Mouse (Mus musculus): ENCODE results near the gene March1. TPM values are rescaled to one million over a fixed set of nuclear protein-coding genes. Genes with fewer than 3 reads are reported as not detected.

Gene March1
- total and polyA plus RNA-seq, 3 experiments, result 0.04 TPM; not detected in 2

GRCm38 (mm10) chr8:66119294-66119693 is 501.6 kb downstream of the March1 start:
- Histone ChIP-seq H3K79me2 (ENCODE audit: control insufficient read depth, insufficient read depth, low read length, poor library complexity) (no peaks in the 10 kb centered on the region), H3K9ac (ENCODE audit: control insufficient read depth, low read depth, low read length, poor library complexity, severe bottlenecking) (no peak overlapping the region)

GRCm38 (mm10) chr8:66159648-66160047 is 541.9 kb downstream of the March1 start:
- Histone ChIP-seq H3K4me1 (ENCODE audit: control insufficient read depth in 1 of 2, insufficient read depth in 2 of 2, low read length in 2 of 2) (no peaks in the 10 kb centered on the region), H3K9me3 (replicated peaks; ENCODE audit: insufficient read depth, low read length) (no peaks in the 10 kb centered on the region), H3K36me3 (ENCODE audit: control insufficient read depth in 1 of 2, insufficient read depth in 2 of 2, low read length in 2 of 2) (no peaks in the 10 kb centered on the region), H3K27me3 (ENCODE audit: control insufficient read depth in 1 of 2, insufficient read depth in 2 of 2, low read length in 2 of 2) (no peaks in the 10 kb centered on the region), H3K79me2 (ENCODE audit: control insufficient read depth, insufficient read depth, low read length, poor library complexity) (no peaks in the 10 kb centered on the region), H3K9ac (ENCODE audit: control insufficient read depth, low read depth, low read length, poor library complexity, severe bottlenecking) (no peak overlapping the region), H3K4me3 (ENCODE audit: control insufficient read depth in 1 of 2, insufficient read depth in 1 of 2, low read depth in 2 of 2, low read length in 2 of 2) (no peak overlapping the region), H3K27ac (ENCODE audit: control insufficient read depth, low read depth, low read length) (no peak overlapping the region)
- DNase-seq (ENCODE audit: low read depth, low spot score), result no peak
- TF ChIP-seq USF2 (IDR thresholded peaks at IDR 0.05; ENCODE audit: borderline replicate concordance in 1 of 2, insufficient read depth in 1 of 2, low read depth in 1 of 2, low read length in 2 of 2) (no peak), ZNF384 (IDR thresholded peaks at IDR 0.05; ENCODE audit: low read depth, low read length) (no peak), SIN3A (IDR thresholded peaks at IDR 0.05; ENCODE audit: low read length) (no peak), BHLHE40 (IDR thresholded peaks at IDR 0.05; ENCODE audit: borderline replicate concordance, low read depth, low read length) (no peak), KAT2A (conservative IDR thresholded peaks at IDR 0.05; ENCODE audit: low read depth, low read length) (no peak), CHD1 (IDR thresholded peaks at IDR 0.05; ENCODE audit: low read depth, low read length) (no peak), POLR2A (IDR thresholded peaks at IDR 0.05; ENCODE audit: control insufficient read depth in 1 of 2, insufficient read depth in 1 of 2, low read depth in 1 of 2, low read length in 2 of 2, poor library complexity in 1 of 2) (no peak), E2F4 (IDR thresholded peaks at IDR 0.05; ENCODE audit: borderline replicate concordance, low read depth, low read length) (no peak)

More at GRCm38 (mm10) chr8:66119294-66119693, 501.6 kb downstream of the March1 start:
- Histone ChIP-seq H3K4me3 (ENCODE audit: control insufficient read depth in 1 of 2, insufficient read depth in 1 of 2, low read depth in 2 of 2, low read length in 2 of 2) (no peak overlapping the region), H3K4me1 (ENCODE audit: control insufficient read depth in 1 of 2, insufficient read depth in 2 of 2, low read length in 2 of 2) (no peaks in the 10 kb centered on the region), H3K27me3 (ENCODE audit: control insufficient read depth in 1 of 2, insufficient read depth in 2 of 2, low read length in 2 of 2) (no peaks in the 10 kb centered on the region), H3K36me3 (ENCODE audit: control insufficient read depth in 1 of 2, insufficient read depth in 2 of 2, low read length in 2 of 2) (no peaks in the 10 kb centered on the region), H3K27ac (ENCODE audit: control insufficient read depth, low read depth, low read length) (no peak overlapping the region), H3K9me3 (replicated peaks; ENCODE audit: insufficient read depth, low read length) (no peaks in the 10 kb centered on the region)
- DNase-seq (ENCODE audit: low read depth, low spot score), result no peak
- TF ChIP-seq NELFE (IDR thresholded peaks at IDR 0.05; ENCODE audit: low read depth, low read length) (no peak), ZC3H11A (IDR thresholded peaks at IDR 0.05; ENCODE audit: low read depth, low read length) (no peak), TAL1 (IDR thresholded peaks at IDR 0.05; ENCODE audit: low read length) (no peak), CHD1 (IDR thresholded peaks at IDR 0.05; ENCODE audit: low read depth, low read length) (no peak), MXI1 (IDR thresholded peaks at IDR 0.05; ENCODE audit: low read depth, low read length) (no peak), TBP (IDR thresholded peaks at IDR 0.05; ENCODE audit: low read depth, low read length) (no peak), RAD21 (IDR thresholded peaks at IDR 0.05; ENCODE audit: low read depth, low read length) (no peak), ZNF384 (IDR thresholded peaks at IDR 0.05; ENCODE audit: low read depth, low read length) (no peak), USF2 (IDR thresholded peaks at IDR 0.05; ENCODE audit: borderline replicate concordance in 1 of 2, insufficient read depth in 1 of 2, low read depth in 1 of 2, low read length in 2 of 2) (no peak), BHLHE40 (IDR thresholded peaks at IDR 0.05; ENCODE audit: borderline replicate concordance, low read depth, low read length) (no peak), ZKSCAN1 (IDR thresholded peaks at IDR 0.05; ENCODE audit: low read depth, low read length) (no peak), ELF1 (IDR thresholded peaks at IDR 0.05; ENCODE audit: low read depth, low read length) (no peak), UBTF (IDR thresholded peaks at IDR 0.05; ENCODE audit: borderline replicate concordance, insufficient read depth, low read depth, low read length) (no peak), POLR2AphosphoS2 (IDR thresholded peaks at IDR 0.05; ENCODE audit: low read length) (no peak), TCF12 (IDR thresholded peaks at IDR 0.05; ENCODE audit: low read depth, low read length) (no peak), RCOR1 (IDR thresholded peaks at IDR 0.05; ENCODE audit: low read depth, low read length) (no peak), ETS1 (IDR thresholded peaks at IDR 0.05; ENCODE audit: low read depth, low read length) (no peak)

All from MEL (cell line).